Mouse (Mus musculus) brain, embryonic 14.5 days (tissue): Measurements from ENCODE around the gene Fat2.

ENCODE experiments used
- CTCF ChIP-seq: fragments of 200-500 bp; IDR thresholded peaks from 2 replicates; pipeline ENCODE4 v1.5.1; 2012; ENCODE audit warnings: inconsistent platforms, mild to moderate bottlenecking, moderate library complexity, borderline replicate concordance; ENCODE audit not compliant: insufficient read depth, insufficient read length; ENCODE audit errors: extremely low read depth
- POLR2A ChIP-seq: fragments of 200-500 bp; IDR thresholded peaks from 2 replicates; pipeline ENCODE4 v1.6.1; 2012; ENCODE audit warnings: mild to moderate bottlenecking, inconsistent platforms, borderline replicate concordance; ENCODE audit not compliant: poor library complexity, insufficient read depth, insufficient read length, severe bottlenecking; ENCODE audit errors: extremely low read depth

DNA sequence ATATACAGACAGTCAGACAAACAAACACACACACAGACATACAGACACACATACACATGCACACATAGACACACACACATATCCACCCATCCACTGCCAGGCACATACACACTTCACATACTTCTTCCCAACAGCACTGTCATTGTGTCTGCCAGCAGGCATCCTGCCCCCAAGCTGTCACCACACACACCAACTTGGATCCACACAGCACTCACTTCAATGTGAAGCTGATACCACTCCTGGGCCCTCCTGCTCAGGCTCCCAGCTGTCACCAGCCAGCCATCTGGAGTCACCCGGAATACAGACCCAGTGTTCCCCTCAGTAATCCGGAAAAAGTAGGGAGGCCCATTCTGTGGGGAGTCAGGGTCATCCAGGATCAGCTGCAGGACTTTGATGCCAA, 70.7 kb downstream of the Fat2 start:
- TF ChIP-seq CTCF (no peak), POLR2A (no peak)
